In the genomic region with DNA sequence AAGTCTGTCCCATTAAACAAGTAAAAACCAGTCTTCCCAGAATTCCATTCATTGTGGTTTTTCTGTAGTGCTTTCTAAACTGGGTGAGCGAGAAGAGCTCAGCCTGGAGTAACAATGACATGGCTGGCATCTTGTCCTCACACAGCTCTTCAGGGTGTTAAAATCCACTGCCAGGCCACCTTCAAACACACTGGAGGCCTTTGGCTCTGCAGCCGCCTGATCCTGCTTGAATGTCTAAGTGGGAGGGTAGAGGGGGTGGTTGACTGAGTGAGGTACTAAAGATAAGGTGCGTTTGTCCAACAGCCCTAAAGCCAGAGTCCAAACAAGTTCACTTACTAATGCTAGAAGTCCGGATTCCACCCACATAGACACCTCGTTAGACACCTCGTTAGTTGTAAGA, we compare ENCODE assay signal across 10 mouse cellular contexts. TPM values are rescaled to one million over a fixed set of nuclear protein-coding genes. Genes with fewer than 3 reads are reported as not detected.
A peak's percentile ranks its signal among the peaks of the same experiment; 100 is the strongest.
DNase-seq lines count a peak whose midpoint lies in the region; ATAC-seq and TF ChIP-seq lines count a peak whose summit lies in the region.
"Had no signal": no experiment of that assay in that cellular context is flagged by ENCODE, and none has a peak within 500 bp of the region (broad histone marks: within the 10 kb centered on the region; RNA-seq: fewer than 3 reads in every experiment).

No protein-coding gene starts in this region.

- peaks cover 8% of the 10 kb centered on the region for H3K36me3 ChIP-seq in forebrain, embryonic 10.5 days (replicated peaks)
- no peaks in the 10 kb centered on the region for H3K36me3 ChIP-seq in forebrain, embryonic 16.5 days (ENCODE audit: control insufficient read depth, insufficient read depth)
- no peaks in the 10 kb centered on the region for H3K36me3 ChIP-seq in hindbrain, postnatal 0 days (ENCODE audit: insufficient read depth, low read length)
- 0 out of 2 replicates have a peak, but pooled peaks cover 3% of the 10 kb centered on the region for H3K36me3 ChIP-seq in midbrain, embryonic 12.5 days

- no peak overlapping the region for H3K4me3 ChIP-seq in forebrain, embryonic 10.5 days
- no peak overlapping the region for H3K4me3 ChIP-seq in forebrain, embryonic 16.5 days (replicated peaks; ENCODE audit: low read length)
- H3K4me3 ChIP-seq in hindbrain, postnatal 0 days (ENCODE audit: low read length), result no peak overlapping the region
- H3K4me3 ChIP-seq in midbrain, embryonic 12.5 days, result no peak overlapping the region
- H3K4me3 ChIP-seq: limb, embryonic 13.5 days had no signal

- DNase-seq in forebrain, embryonic 10.5 days (ENCODE audit: extremely low spot score, low spot score), result no peak
- DNase-seq in brain, embryonic 14.5 days (ENCODE audit: low read depth), result peak; percentile 72
- DNase-seq in hindbrain, postnatal 0 days (ENCODE audit: low spot score), result no peak
- no peak for DNase-seq in testis, postnatal 10 days (ENCODE audit: low spot score)
- no peak for DNase-seq in kidney, postnatal 25 days
- DNase-seq in cerebellum, adult 18-20 months, result no peak
- DNase-seq: kidney, adult 11 months had no signal

- no peak overlapping the region for H3K9ac ChIP-seq in forebrain, embryonic 16.5 days (replicated peaks; ENCODE audit: low read depth, low read length)
- no peak overlapping the region for H3K9ac ChIP-seq in hindbrain, postnatal 0 days (replicated peaks; ENCODE audit: low read length)
- H3K9ac ChIP-seq in midbrain, embryonic 12.5 days (replicated peaks), result no peak overlapping the region
- H3K9ac ChIP-seq: limb, embryonic 13.5 days had no signal

- H3K9me3 ChIP-seq in forebrain, embryonic 10.5 days, result no peaks in the 10 kb centered on the region
- H3K9me3 ChIP-seq in forebrain, embryonic 16.5 days (ENCODE audit: control insufficient read depth, low read length), result no peaks in the 10 kb centered on the region
- no peaks in the 10 kb centered on the region for H3K9me3 ChIP-seq in hindbrain, postnatal 0 days (ENCODE audit: low read length)
- H3K9me3 ChIP-seq in midbrain, embryonic 12.5 days, result no peaks in the 10 kb centered on the region
- H3K9me3 ChIP-seq: limb, embryonic 13.5 days had no signal

- no peak for TF ChIP-seq CTCF in brain, embryonic 14.5 days (IDR thresholded peaks at IDR 0.05; ENCODE audit: borderline replicate concordance, extremely low read depth, insufficient read depth, insufficient read length)
- no peak for TF ChIP-seq CTCF in hindbrain, postnatal 0 days (IDR thresholded peaks at IDR 0.05; ENCODE audit: low read depth)

- 25% methylated on average over 6 of the region's 6 CpGs for WGBS in forebrain, embryonic 10.5 days
- WGBS in forebrain, embryonic 16.5 days, result 11% methylated on average over 6 of the region's 6 CpGs
- WGBS in hindbrain, postnatal 0 days, result 41% methylated on average over 6 of the region's 6 CpGs
- WGBS in midbrain, embryonic 12.5 days, result 23% methylated on average over 6 of the region's 6 CpGs

- ATAC-seq in forebrain, embryonic 16.5 days, result no peak
- no peak for ATAC-seq in hindbrain, postnatal 0 days
- ATAC-seq in midbrain, embryonic 12.5 days (ENCODE audit: low FRiP score, low read depth), result 0 out of 2 replicates have a peak, but pooled peaks have one; percentile 8

- TF ChIP-seq POLR2A in brain, embryonic 14.5 days (IDR thresholded peaks at IDR 0.05; ENCODE audit: borderline replicate concordance, extremely low read depth, insufficient read depth, insufficient read length, poor library complexity, severe bottlenecking), result no peak

- peaks cover 60% of the 10 kb centered on the region for H3K4me1 ChIP-seq in forebrain, embryonic 10.5 days
- peaks cover 8% of the 10 kb centered on the region for H3K4me1 ChIP-seq in forebrain, embryonic 16.5 days (replicated peaks; ENCODE audit: control insufficient read depth, insufficient read depth, low read length)
- H3K4me1 ChIP-seq in hindbrain, postnatal 0 days (ENCODE audit: insufficient read depth, low read length), result peaks cover 7% of the 10 kb centered on the region
- peaks cover 61% of the 10 kb centered on the region for H3K4me1 ChIP-seq in midbrain, embryonic 12.5 days
- H3K4me1 ChIP-seq: limb, embryonic 13.5 days had no signal

- no peak overlapping the region for H3K4me2 ChIP-seq in forebrain, embryonic 16.5 days (ENCODE audit: low read length)
- no peak overlapping the region for H3K4me2 ChIP-seq in hindbrain, postnatal 0 days (ENCODE audit: low read depth, low read length)
- H3K4me2 ChIP-seq in midbrain, embryonic 12.5 days (replicated peaks), result no peak overlapping the region
- H3K4me2 ChIP-seq: limb, embryonic 13.5 days had no signal

- H3K27me3 ChIP-seq in forebrain, embryonic 10.5 days (ENCODE audit: poor library complexity, severe bottlenecking), result peaks cover 54% of the 10 kb centered on the region
- H3K27me3 ChIP-seq in forebrain, embryonic 16.5 days (replicated peaks; ENCODE audit: control insufficient read depth, insufficient read depth, low read length), result no peaks in the 10 kb centered on the region
- no peaks in the 10 kb centered on the region for H3K27me3 ChIP-seq in hindbrain, postnatal 0 days (ENCODE audit: insufficient read depth, low read length)
- H3K27me3 ChIP-seq in midbrain, embryonic 12.5 days, result peaks cover 26% of the 10 kb centered on the region

- H3K27ac ChIP-seq in forebrain, embryonic 10.5 days, result peak overlapping the region; percentile 20; the same call in 1 of the 2 replicates
- no peak overlapping the region for H3K27ac ChIP-seq in forebrain, embryonic 16.5 days (ENCODE audit: low read length)
- 0 out of 2 replicates have a peak overlapping the region, but pooled peaks have one; percentile 8 for H3K27ac ChIP-seq in hindbrain, postnatal 0 days
- peak overlapping the region; percentile 79 for H3K27ac ChIP-seq in midbrain, embryonic 12.5 days (replicated peaks)
- H3K27ac ChIP-seq: limb, embryonic 13.5 days had no signal

RNA-seq across cellular contexts. Expression of a gene that starts 48.6 kb away (rescaled TPM):
- polyA plus RNA-seq in forebrain, embryonic 10.5 days (2016; fragmentation: Nextera tagmentation; extraction: Ambion mirVana), result 24.8 and 26.1 TPM in 2 replicates
- polyA plus RNA-seq in forebrain, embryonic 16.5 days (2015; fragmentation: Nextera tagmentation; extraction: Ambion mirVana), result 6.9 and 7.2 TPM in 2 replicates
- 20.4 and 27.9 TPM in 2 replicates for polyA plus RNA-seq in brain, embryonic 14.5 days (2012; rRNA removed)
- total RNA-seq in hindbrain, postnatal 0 days (2014; rRNA removed), result 16.7 and 21.5 TPM in 2 replicates
- polyA plus RNA-seq in hindbrain, postnatal 0 days (2015; fragmentation: Nextera tagmentation; extraction: Ambion mirVana), result 16.1 and 17.1 TPM in 2 replicates
- 53.5 and 56.0 TPM in 2 replicates for polyA plus RNA-seq in midbrain, embryonic 12.5 days (2016; fragmentation: Nextera tagmentation; extraction: Ambion mirVana)
